Mouse (Mus musculus) heart, adult 2 months (tissue): ENCODE data around the gene Rwdd2a.

ENCODE experiments used
- CTCF ChIP-seq: fragments of 200-600 bp; IDR thresholded peaks from 2 replicates; pipeline ENCODE4 v1.8.1; 2022; ENCODE audit warnings: antibody characterized with exemption, mild to moderate bottlenecking, moderate library complexity
- POLR2A ChIP-seq: fragments of 200-500 bp; IDR thresholded peaks from 2 replicates; pipeline ENCODE4 v1.6.1; 2011; ENCODE audit warnings: mild to moderate bottlenecking, low read depth, low read length, control low read depth; ENCODE audit not compliant: insufficient read depth

GRCm38 (mm10) chr9:86550717-86551116 is 21.1 kb upstream of the Rwdd2a start:
- no peak for TF ChIP-seq CTCF
- no peak for TF ChIP-seq POLR2A
